Mouse (Mus musculus) liver, postnatal 0 days (tissue): ENCODE results near the gene Gsg1l.

ENCODE experiments used
- CTCF ChIP-seq: sonication (generic); IDR thresholded peaks from 2 replicates; pipeline ENCODE4 v1.5.1; 2016; ENCODE audit warnings: antibody characterized with exemption, low read depth
- EP300 ChIP-seq: IDR thresholded peaks from 2 replicates; pipeline ENCODE4 v1.6.1; 2016; ENCODE audit warnings: antibody characterized with exemption, low read depth, mild to moderate bottlenecking

DNA sequence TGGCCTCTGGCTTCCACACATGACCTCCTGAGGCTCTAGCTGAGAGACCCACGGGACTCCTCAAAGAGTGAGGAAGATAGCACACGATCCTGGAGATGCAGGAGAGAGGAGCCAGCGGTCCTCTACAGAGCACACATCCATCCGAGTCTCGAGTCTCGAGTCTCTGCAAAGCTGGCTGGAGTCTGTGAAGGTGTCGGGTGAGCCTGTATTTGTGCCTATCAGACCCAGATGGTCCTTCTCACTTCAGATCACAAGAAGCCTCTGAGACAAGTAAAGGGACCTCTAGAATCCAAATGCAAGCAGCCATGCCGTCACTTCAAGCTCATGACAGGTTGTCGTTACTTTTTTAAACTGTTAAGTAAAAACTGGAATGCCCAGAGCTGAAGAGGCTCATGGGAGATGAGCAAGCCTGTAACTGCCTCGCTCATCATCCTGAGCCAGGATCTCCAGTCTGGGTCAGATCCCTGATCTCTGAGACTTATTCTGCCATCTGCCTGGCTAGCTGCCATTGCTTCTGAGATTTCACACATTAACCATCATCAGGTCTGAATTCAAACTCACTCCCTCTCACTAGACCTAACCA is 24.8 kb downstream of the Gsg1l start:
- no peak for TF ChIP-seq CTCF
- no peak for TF ChIP-seq EP300
